Mouse (Mus musculus) T-cell, adult 2 months (primary cell): Measurements from ENCODE around the gene Efs.

Experiments
- DNase-seq: peaks from one replicate; pipeline ENCODE4 v3.0.0; 2022; ENCODE audit warnings: low spot score

Gene Efs

GRCm38 (mm10) chr14:54870861-54871260 lies 55.1 kb downstream of the Efs start, which contains the start of gene Homez:
TSS of gene Homez (minus strand) at chr14:54870961.
- DNase-seq: no peak

- no peak for DNase-seq
Observed at GRCm38 (mm10) chr14:54868026-54868425, 57.9 kb downstream of the Efs start.

DNA sequence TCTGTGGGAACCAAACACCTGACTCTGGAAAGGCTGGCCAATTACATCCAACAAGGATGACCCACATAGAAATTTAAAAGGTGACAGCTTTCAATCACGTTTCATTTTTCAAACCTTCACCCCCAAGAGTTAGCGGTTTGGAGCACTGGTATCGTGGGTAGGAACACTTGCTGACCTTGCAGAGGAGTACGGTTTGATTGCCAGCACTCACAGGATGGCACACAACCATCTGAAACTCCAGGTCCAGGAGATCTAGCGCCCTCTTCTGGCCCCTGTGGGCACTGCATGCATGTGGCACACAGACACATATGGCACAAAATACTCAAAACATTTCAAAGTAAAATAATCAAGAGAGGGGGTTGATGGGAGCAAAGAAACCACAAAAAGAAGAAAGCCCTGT lies 59.0 kb downstream of the Efs start:
- DNase-seq: peak; percentile 59
